Mouse (Mus musculus): Measurements from ENCODE around the gene Sh3bgrl2. TPM values are rescaled to one million over a fixed set of nuclear protein-coding genes. Genes with fewer than 3 reads are reported as not detected.

Sh3bgrl2 gene
- polyA plus RNA-seq, 2 experiments from 2014 or later: 7.2 to 11.8 TPM

DNA sequence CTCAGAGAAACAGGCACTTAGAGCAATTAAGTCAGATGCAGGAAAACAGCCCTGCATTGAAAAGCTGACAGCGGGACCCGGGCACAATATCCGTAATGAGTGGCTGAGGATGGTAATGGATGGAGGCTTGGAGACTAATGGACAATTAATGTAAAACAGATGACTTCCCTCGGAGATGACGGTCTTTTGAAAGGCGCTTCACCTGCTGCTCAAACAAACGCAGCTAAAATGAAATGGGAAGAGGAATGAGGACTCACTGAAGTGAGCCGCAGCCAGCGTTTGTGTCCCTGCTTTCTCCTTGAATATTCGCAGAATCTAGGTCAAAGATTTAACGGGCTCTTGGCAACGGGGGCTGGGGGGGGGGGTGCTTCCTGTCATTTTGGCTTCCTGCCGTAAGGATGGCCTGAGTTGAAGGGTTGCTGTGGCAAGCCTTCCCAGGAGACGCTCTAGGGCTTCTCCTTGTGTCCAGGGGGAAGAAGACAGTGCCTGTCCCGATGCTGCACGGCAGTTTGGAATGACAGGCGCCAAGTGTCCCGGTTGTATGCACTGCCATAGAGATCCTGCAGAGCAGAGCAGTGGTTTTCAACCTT lies 138.5 kb downstream of the Sh3bgrl2 start:
- ATAC-seq: no peak

DNA sequence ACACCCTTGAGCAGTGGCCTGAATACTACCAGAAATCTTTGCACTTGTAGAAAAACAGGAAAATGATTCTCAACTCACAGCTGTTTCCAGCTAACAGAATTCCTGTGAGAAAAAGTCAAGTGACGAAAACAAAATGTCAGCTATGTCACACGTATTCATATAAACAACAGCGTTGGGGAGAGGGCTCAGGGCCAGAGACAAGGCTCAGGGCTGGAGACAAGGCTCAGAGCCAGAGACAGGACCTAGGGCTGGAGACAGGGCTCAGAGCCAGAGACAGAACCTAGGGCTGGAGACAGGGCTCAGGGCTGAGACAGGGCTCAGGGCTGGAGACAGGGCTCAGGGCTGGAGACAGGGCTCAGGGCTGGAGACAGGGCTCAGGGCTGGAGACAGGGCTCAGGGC lies 139.8 kb downstream of the Sh3bgrl2 start:
- ATAC-seq: no peak

Other genes with a start within 250 kb of the Sh3bgrl2 start
- gene Lca5, start 107.2 kb upstream of the Sh3bgrl2 start, polyA plus RNA-seq (2017; shearing (Covaris generic)): 10 to 100 TPM; 10.0 to 18.5 TPM

Measured in activated CD4-positive, CD25-positive, alpha-beta regulatory T cell, adult 4 months (primary cell).